Comparison of ENCODE assay signal across 8 mouse cellular contexts in genomic region chr6:7844802-7845679, GRCm38 (mm10). TPM values are rescaled to one million over a fixed set of nuclear protein-coding genes. Genes with fewer than 3 reads are reported as not detected.
A peak's percentile ranks its signal among the peaks of the same experiment; 100 is the strongest.
DNase-seq lines count a peak whose midpoint lies in the region; ATAC-seq lines count a peak whose summit lies in the region.

Gene C1galt1 (plus strand): TSS chr6:7844842.

- no peaks in the 10 kb centered on the region for H3K36me3 ChIP-seq in liver, embryonic 13.5 days

- no peaks in the 10 kb centered on the region for H3K9me3 ChIP-seq in liver, embryonic 13.5 days (replicated peaks)

- H3K4me2 ChIP-seq in liver, embryonic 13.5 days = peak within 1 kb of the TSS; percentile 70

- H3K27me3 ChIP-seq in liver, embryonic 13.5 days = no peaks in the 10 kb centered on the region

- intact Hi-C loops in gastrocnemius, postnatal 36 days (cut with DNase I) = no loop called here

- peak; percentile 84 for ATAC-seq in liver, embryonic 13.5 days (ENCODE audit: low read depth)

- H3K27ac ChIP-seq in liver, embryonic 13.5 days = peak within 1 kb of the TSS; percentile 95

- WGBS in liver, embryonic 13.5 days (ENCODE audit: insufficient replicate concordance) = under 1% methylated on average over 55 of the region's 93 CpGs

- DNase-seq in layer of hippocampus, postnatal 14 days (ENCODE audit: low spot score in 2 of 2) = no peak
- DNase-seq in layer of hippocampus, adult 18-20 months (ENCODE audit: low spot score in 2 of 2) = no peak
- peak; percentile 37 for DNase-seq in brain, adult 2 months (ENCODE audit: low read depth, low spot score)
- peak in 1 of 2 experiments; percentile 50 for DNase-seq in gastrocnemius, postnatal 36 days
- DNase-seq in kidney, adult 11 months = peak; percentile 47
- peak; percentile 58 for DNase-seq in liver, embryonic 13.5 days
- DNase-seq in naive thymus-derived CD4-positive, alpha-beta T cell, adult 2 months (ENCODE audit: low read depth) = peak; percentile 60
- DNase-seq in urinary bladder, postnatal 14 days (ENCODE audit: low spot score) = peak; percentile 46

- H3K4me1 ChIP-seq in liver, embryonic 13.5 days (replicated peaks) = peaks cover 33% of the 10 kb centered on the region

- peak within 1 kb of the TSS; percentile 97 for H3K9ac ChIP-seq in liver, embryonic 13.5 days

- peak within 1 kb of the TSS; percentile 95 for H3K4me3 ChIP-seq in liver, embryonic 13.5 days (replicated peaks)

RNA-seq across cellular contexts. Expression of gene C1galt1, which starts in this region (rescaled TPM):
- total RNA-seq in layer of hippocampus, postnatal 14 days (2021) = 10 to 100 TPM; 11.9 to 12.1 TPM
- 1 to 10 TPM; 8.9 to 9.3 TPM for total RNA-seq in layer of hippocampus, adult 18-20 months (2021)
- total RNA-seq in gastrocnemius, postnatal 36 days (2021) = 10 to 100 TPM; 11.9 to 12.7 TPM
- polyA plus RNA-seq in liver, embryonic 13.5 days (2015; fragmentation: Nextera tagmentation; extraction: Ambion mirVana) = 4.0 and 5.1 TPM in 2 replicates

Comparison
In these comparisons a context has a peak if more than half of its experiments do, and no peak if none do; other contexts are left out.
1. DNase-seq: peak in brain, adult 2 months (single experiment), kidney, adult 11 months (single experiment), liver, embryonic 13.5 days (single experiment), naive thymus-derived CD4-positive, alpha-beta T cell, adult 2 months (single experiment) and urinary bladder, postnatal 14 days (single experiment); none in layer of hippocampus, postnatal 14 days (0 of 2) and layer of hippocampus, adult 18-20 months (0 of 2).